Mouse (Mus musculus) bone marrow macrophage, adult 2 months (primary cell): Measurements from ENCODE around the gene Pde1b.

ENCODE experiments used
- CTCF ChIP-seq: IDR thresholded peaks from 2 replicates; pipeline ENCODE4 v1.5.1; 2012; ENCODE audit warnings: low read depth, mild to moderate bottlenecking, low read length, moderate library complexity
- POLR2A ChIP-seq: IDR thresholded peaks from 2 replicates; pipeline ENCODE4 v1.6.1; 2012; ENCODE audit warnings: mild to moderate bottlenecking, low read depth, low read length, borderline replicate concordance

DNA sequence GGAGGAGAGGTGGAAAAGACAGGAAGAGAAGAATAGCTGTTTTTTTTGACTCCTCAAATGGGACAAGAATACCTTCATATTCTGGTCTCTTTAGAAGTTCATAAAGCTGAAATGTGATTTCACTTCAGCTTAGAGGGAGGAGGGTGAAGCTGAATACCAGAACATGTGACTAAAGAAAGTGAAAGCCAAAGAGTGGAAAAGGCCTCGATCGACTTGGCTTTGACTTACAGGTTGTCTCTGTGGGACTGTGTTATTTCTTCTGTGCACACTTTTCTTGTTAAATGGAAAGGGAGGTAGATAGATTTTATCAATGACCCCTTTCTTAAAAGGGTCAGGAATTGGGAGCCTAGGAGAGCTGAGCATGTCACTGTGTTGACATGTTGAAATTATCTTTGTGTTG lies 1.6 kb upstream of the Pde1b start:
- TF ChIP-seq CTCF: no peak
- no peak for TF ChIP-seq POLR2A
